Mouse (Mus musculus): ENCODE results near the gene Sln. TPM values are rescaled to one million over a fixed set of nuclear protein-coding genes. Genes with fewer than 3 reads are reported as not detected.

Gene Sln
- polyA plus RNA-seq (2015; fragmentation: Nextera tagmentation; extraction: Ambion mirVana): 47.6 and 53.5 TPM in 2 replicates

GRCm38 (mm10) chr9:53849864-53850263 is at the start of gene Sln:
TSS of gene Sln (plus strand) at chr9:53850164.
- no peaks in the 10 kb centered on the region for H3K4me1 ChIP-seq
- no peak for ATAC-seq (ENCODE audit: low FRiP score, low read depth)
- H3K36me3 ChIP-seq: no peaks in the 10 kb centered on the region
- no peak within 1 kb of the TSS for H3K4me2 ChIP-seq (replicated peaks)
- H3K9me3 ChIP-seq: no peaks in the 10 kb centered on the region
- no peak within 1 kb of the TSS for H3K9ac ChIP-seq
- no peak within 1 kb of the TSS for H3K4me3 ChIP-seq
- no peaks in the 10 kb centered on the region for H3K27me3 ChIP-seq
- H3K27ac ChIP-seq: no peak within 1 kb of the TSS
- WGBS: 82% methylated on average over 4 of the region's 4 CpGs

- Histone ChIP-seq H3K4me2 (replicated peaks) (no peak overlapping the region), H3K27me3 (no peaks in the 10 kb centered on the region), H3K9ac (no peak overlapping the region), H3K27ac (no peak overlapping the region), H3K36me3 (no peaks in the 10 kb centered on the region), H3K4me3 (no peak overlapping the region), H3K4me1 (peaks cover 4% of the 10 kb centered on the region; the same call in 1 of the 2 replicates), H3K9me3 (no peaks in the 10 kb centered on the region)
- 92% methylated on average over 7 of the region's 7 CpGs for WGBS
- ATAC-seq (ENCODE audit: low FRiP score, low read depth): no peak
Measured at GRCm38 (mm10) chr9:53802921-53803320, 47.0 kb upstream of the Sln start.

DNA sequence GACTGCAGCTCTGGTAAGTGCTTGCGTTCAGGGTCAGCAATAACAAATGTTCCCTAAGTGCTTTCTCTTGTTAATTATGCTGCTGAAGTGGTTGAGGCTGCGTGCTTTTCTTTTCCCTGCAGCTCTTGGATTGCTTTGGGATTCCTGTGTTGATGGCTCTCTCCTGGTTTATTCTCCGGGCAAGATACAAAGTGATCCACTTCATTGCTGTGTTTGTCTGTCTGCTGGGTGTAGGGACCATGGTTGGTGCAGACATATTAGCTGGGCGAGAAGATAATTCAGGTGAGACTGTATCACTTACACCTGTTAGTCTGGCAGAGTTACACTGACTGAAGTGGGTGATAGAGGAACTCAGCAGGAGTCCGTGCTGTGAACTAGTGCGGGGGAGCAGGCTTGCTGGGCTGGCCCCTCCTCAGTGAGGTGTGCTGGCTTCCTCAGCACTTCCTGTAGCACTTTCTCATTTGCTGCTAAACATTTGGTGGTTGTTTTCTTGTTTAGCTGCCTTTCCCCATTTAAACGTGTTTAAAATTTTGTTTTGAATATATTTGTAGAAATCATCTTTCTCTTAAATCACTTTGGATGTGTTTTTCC is 43.4 kb upstream of the Sln start:
- no peak overlapping the region for H3K27ac ChIP-seq
- H3K27me3 ChIP-seq: no peaks in the 10 kb centered on the region
- no peak overlapping the region for H3K9ac ChIP-seq
- no peaks in the 10 kb centered on the region for H3K36me3 ChIP-seq
- H3K9me3 ChIP-seq: no peaks in the 10 kb centered on the region
- H3K4me3 ChIP-seq: no peak overlapping the region
- no peak overlapping the region for H3K4me2 ChIP-seq (replicated peaks)
- 13% methylated on average over 7 of the region's 7 CpGs for WGBS
- peaks cover 4% of the 10 kb centered on the region; the same call in 1 of the 2 replicates for H3K4me1 ChIP-seq
- no peak for ATAC-seq (ENCODE audit: low FRiP score, low read depth)

- no peaks in the 10 kb centered on the region for H3K9me3 ChIP-seq
- no peak overlapping the region for H3K4me3 ChIP-seq
- H3K27me3 ChIP-seq: no peaks in the 10 kb centered on the region
- no peak overlapping the region for H3K4me2 ChIP-seq (replicated peaks)
- H3K9ac ChIP-seq: no peak overlapping the region
- ATAC-seq (ENCODE audit: low FRiP score, low read depth): no peak
- 97% methylated on average over 6 of the region's 6 CpGs for WGBS
- no peaks in the 10 kb centered on the region for H3K36me3 ChIP-seq
- H3K4me1 ChIP-seq: no peaks in the 10 kb centered on the region
- H3K27ac ChIP-seq: no peak overlapping the region
Measured at GRCm38 (mm10) chr9:53813418-53813817, 36.5 kb upstream of the Sln start.

GRCm38 (mm10) chr9:53818760-53819159 is 31.2 kb upstream of the Sln start:
- Histone ChIP-seq H3K4me1 (no peaks in the 10 kb centered on the region), H3K9ac (no peak overlapping the region), H3K27ac (no peak overlapping the region), H3K9me3 (no peaks in the 10 kb centered on the region), H3K27me3 (no peaks in the 10 kb centered on the region), H3K4me2 (replicated peaks) (no peak overlapping the region), H3K36me3 (no peaks in the 10 kb centered on the region), H3K4me3 (no peak overlapping the region)
- no peak for ATAC-seq (ENCODE audit: low FRiP score, low read depth)
- WGBS: 38% methylated on average over 4 of the region's 4 CpGs

GRCm38 (mm10) chr9:53825318-53825717 is 24.6 kb upstream of the Sln start:
- ATAC-seq (ENCODE audit: low FRiP score, low read depth): no peak
- no peak overlapping the region for H3K4me3 ChIP-seq
- no peak overlapping the region for H3K4me2 ChIP-seq (replicated peaks)
- no peaks in the 10 kb centered on the region for H3K36me3 ChIP-seq
- WGBS: 12% methylated on average over 9 of the region's 9 CpGs
- H3K9ac ChIP-seq: no peak overlapping the region
- no peak overlapping the region for H3K27ac ChIP-seq
- peaks cover 8% of the 10 kb centered on the region for H3K27me3 ChIP-seq
- peaks cover 3% of the 10 kb centered on the region for H3K4me1 ChIP-seq
- no peaks in the 10 kb centered on the region for H3K9me3 ChIP-seq

DNA sequence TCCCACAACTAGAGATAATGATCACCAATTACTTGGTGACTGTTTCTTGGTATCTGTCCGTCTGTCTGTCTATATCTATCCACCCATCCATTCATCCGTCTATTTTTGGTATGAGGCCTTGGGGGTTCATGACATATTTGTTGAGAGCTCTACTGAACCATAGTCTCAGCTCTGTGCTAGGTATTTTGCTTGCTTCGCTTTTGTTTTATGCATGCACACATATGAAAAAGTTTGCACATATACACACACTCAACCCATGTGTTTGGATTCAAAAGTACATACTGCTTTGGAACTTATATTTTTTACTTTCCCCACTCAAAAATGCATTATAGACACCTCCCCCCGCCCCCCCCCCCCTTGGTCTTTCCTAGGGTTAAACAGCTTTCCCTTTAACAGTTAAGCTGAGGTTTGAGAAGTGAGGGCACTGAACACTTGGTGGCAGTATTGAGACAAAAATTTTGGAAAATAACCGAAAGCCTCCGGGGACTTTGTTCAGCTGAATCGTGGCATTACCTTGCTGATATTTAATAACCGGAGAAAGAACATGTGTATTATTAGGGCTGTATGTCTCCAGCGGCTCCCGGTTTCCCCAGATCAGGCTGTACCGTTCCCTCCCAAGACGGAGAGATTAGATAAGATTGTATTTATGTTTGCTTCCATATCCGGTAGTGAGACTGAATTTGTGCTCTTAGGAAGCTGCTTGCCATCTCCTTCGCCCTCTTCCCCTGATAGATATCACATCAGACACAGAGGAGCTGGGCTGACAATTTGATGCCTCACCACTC is 20.7 kb upstream of the Sln start:
- H3K36me3 ChIP-seq: no peaks in the 10 kb centered on the region

GRCm38 (mm10) chr9:53829866-53830209 is 20.1 kb upstream of the Sln start:
- Histone ChIP-seq H3K9ac (peak overlapping the region; percentile 57), H3K36me3 (no peaks in the 10 kb centered on the region), H3K4me3 (peak overlapping the region; percentile 48), H3K4me1 (peaks cover 3% of the 10 kb centered on the region), H3K4me2 (replicated peaks) (peak overlapping the region; percentile 64), H3K27me3 (peaks cover 8% of the 10 kb centered on the region), H3K27ac (no peak overlapping the region), H3K9me3 (no peaks in the 10 kb centered on the region)
- ATAC-seq (ENCODE audit: low FRiP score, low read depth): no peak
- 32% methylated on average over 2 of the region's 2 CpGs for WGBS

More for the DNA sequence above, 20.7 kb upstream of the Sln start:
- no peak for ATAC-seq (ENCODE audit: low FRiP score, low read depth)
- Histone ChIP-seq H3K27me3 (peaks cover 8% of the 10 kb centered on the region), H3K27ac (no peak overlapping the region), H3K4me2 (replicated peaks) (peak overlapping the region; percentile 64), H3K9ac (peak overlapping the region; percentile 57), H3K4me1 (peaks cover 3% of the 10 kb centered on the region), H3K4me3 (peak overlapping the region; percentile 48), H3K9me3 (no peaks in the 10 kb centered on the region)
- WGBS: 18% methylated on average over 14 of the region's 14 CpGs

DNA sequence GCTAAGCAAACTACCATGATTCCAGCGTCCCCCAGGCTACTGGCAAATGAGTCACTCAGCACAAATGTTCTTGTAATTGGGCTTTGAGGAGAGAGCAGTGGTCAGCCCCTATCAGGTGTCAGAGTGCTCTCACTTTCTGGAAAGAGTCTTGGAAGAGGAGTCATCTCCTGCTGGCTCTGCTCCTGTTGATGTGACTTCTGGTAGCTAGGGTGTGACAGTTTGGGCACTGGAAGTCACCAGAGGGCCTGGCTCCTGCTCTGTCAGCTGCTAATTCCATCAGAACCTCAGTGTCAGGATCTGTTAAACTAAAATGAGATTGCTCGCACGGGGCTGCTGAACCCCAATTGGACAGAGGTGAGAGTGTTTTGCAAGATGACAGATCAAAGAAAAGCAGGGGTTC is 14.9 kb upstream of the Sln start:
- no peaks in the 10 kb centered on the region for H3K36me3 ChIP-seq
- H3K9me3 ChIP-seq: no peaks in the 10 kb centered on the region
- H3K27ac ChIP-seq: no peak overlapping the region
- no peaks in the 10 kb centered on the region for H3K4me1 ChIP-seq
- H3K27me3 ChIP-seq: no peaks in the 10 kb centered on the region
- ATAC-seq (ENCODE audit: low FRiP score, low read depth): no peak
- H3K9ac ChIP-seq: no peak overlapping the region
- no peak overlapping the region for H3K4me2 ChIP-seq (replicated peaks)
- WGBS: 35% methylated on average over 3 of the region's 3 CpGs
- H3K4me3 ChIP-seq: no peak overlapping the region

DNA sequence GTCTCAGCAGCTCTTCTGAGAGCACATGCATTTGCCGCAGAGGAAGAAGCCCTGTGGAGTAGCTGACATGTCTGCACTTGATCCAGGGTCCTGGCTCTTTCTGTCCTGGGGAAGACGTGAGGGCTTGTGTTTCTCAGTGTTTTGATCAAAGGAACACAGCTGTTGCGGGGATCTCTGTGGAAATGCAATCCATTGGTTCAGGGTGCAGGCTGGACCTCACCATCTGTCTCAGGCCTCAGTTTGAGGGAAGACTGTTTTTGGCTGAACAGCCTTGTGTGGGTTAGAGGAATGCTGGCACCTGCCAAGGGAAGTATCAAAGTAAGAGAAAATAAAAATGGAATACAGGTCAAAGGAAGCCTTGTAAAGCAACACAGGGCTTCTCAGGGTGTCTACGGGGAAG is 14.0 kb upstream of the Sln start:
- Histone ChIP-seq H3K9ac (no peak overlapping the region), H3K36me3 (no peaks in the 10 kb centered on the region), H3K4me3 (no peak overlapping the region), H3K9me3 (no peaks in the 10 kb centered on the region), H3K27ac (no peak overlapping the region), H3K4me1 (no peaks in the 10 kb centered on the region), H3K4me2 (replicated peaks) (no peak overlapping the region), H3K27me3 (no peaks in the 10 kb centered on the region)
- 52% methylated on average over 4 of the region's 4 CpGs for WGBS
- peak; percentile 59 for ATAC-seq (ENCODE audit: low FRiP score, low read depth)

DNA sequence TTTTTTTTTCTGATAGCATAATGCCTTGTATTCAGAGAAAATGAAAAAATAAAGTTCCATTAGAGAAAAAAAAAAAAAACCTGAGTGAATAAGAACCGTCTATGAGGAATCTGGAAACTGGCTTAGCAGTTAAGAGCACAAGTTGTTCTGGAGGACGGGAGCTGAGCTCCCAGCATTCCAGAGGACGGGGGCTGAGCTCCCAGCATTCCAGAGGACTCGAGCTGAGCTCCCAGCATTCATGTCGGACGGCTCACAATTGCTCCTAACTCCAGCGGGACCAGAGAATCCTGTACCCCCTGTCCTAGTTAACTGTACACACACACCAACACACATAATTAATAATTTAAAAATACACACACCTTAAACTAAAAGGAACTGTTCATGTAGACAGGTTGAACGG is 11.1 kb upstream of the Sln start:
- no peaks in the 10 kb centered on the region for H3K27me3 ChIP-seq
- no peaks in the 10 kb centered on the region for H3K36me3 ChIP-seq
- ATAC-seq (ENCODE audit: low FRiP score, low read depth): no peak
- H3K9me3 ChIP-seq: no peaks in the 10 kb centered on the region
- H3K9ac ChIP-seq: no peak overlapping the region
- 67% methylated on average over 8 of the region's 8 CpGs for WGBS
- H3K4me3 ChIP-seq: no peak overlapping the region
- no peak overlapping the region for H3K4me2 ChIP-seq (replicated peaks)
- no peak overlapping the region for H3K27ac ChIP-seq
- no peaks in the 10 kb centered on the region for H3K4me1 ChIP-seq

- H3K4me2 ChIP-seq (replicated peaks): no peak overlapping the region
- 72% methylated on average over 8 of the region's 8 CpGs for WGBS
Measured at GRCm38 (mm10) chr9:53848548-53848947, 1.4 kb upstream of the Sln start.

GRCm38 (mm10) chr9:53852158-53852557 is 2.2 kb downstream of the Sln start:
- no peak for ATAC-seq (ENCODE audit: low FRiP score, low read depth)
- Histone ChIP-seq H3K27me3 (no peaks in the 10 kb centered on the region), H3K27ac (no peak overlapping the region), H3K4me1 (no peaks in the 10 kb centered on the region), H3K4me3 (no peak overlapping the region), H3K36me3 (no peaks in the 10 kb centered on the region), H3K9me3 (no peaks in the 10 kb centered on the region), H3K9ac (no peak overlapping the region), H3K4me2 (replicated peaks) (no peak overlapping the region)
- 79% methylated on average over 4 of the region's 4 CpGs for WGBS

More at GRCm38 (mm10) chr9:53848548-53848947, 1.4 kb upstream of the Sln start:
- Histone ChIP-seq H3K36me3 (no peaks in the 10 kb centered on the region), H3K27me3 (no peaks in the 10 kb centered on the region), H3K27ac (no peak overlapping the region; the same call in 1 of the 2 replicates), H3K4me3 (no peak overlapping the region), H3K9ac (no peak overlapping the region), H3K9me3 (no peaks in the 10 kb centered on the region), H3K4me1 (no peaks in the 10 kb centered on the region)
- ATAC-seq (ENCODE audit: low FRiP score, low read depth): no peak

Measured in limb, embryonic 13.5 days (tissue).